Mouse (Mus musculus): ENCODE measurements at regions not wholly inside any gene's neighbourhood (a gene's known extent, or its start where the extent isn't known, plus 50 kb on each side); places are given as distances from the start of the nearest gene placed in this dataset.

DNA sequence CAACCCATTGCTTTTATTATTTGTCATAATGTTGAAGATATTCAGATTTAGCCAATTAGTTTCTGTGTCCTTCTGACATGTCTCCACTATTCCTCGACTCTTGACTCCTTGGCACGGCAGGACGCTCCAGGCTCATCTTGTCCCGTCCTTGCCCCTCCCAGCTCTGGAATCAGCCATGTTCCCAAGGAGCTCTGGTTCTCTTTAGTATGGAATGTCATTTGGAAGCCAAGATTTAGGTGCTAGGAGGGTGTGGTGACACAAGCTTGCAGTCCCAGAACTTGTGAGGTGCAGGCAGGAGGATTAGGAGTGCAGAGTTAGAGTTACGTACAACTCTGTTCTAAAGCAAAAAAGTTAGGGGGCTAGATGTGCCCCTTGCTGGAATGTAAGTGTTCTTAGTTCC, 166.9 kb upstream of the Klf4 start:
- Histone ChIP-seq H3K36me3 (ENCODE audit: control insufficient read depth, insufficient read depth, low read length) (no peaks in the 10 kb centered on the region), H3K4me3 (ENCODE audit: low read depth, low read length) (no peak overlapping the region), H3K27me3 (ENCODE audit: control insufficient read depth, insufficient read depth, low read length) (no peaks in the 10 kb centered on the region), H3K4me1 (ENCODE audit: control insufficient read depth, insufficient read depth, low read length) (no peaks in the 10 kb centered on the region), H3K9me3 (ENCODE audit: control insufficient read depth, low read length) (no peaks in the 10 kb centered on the region), H3K9ac (ENCODE audit: low read length) (no peak overlapping the region), H3K4me2 (ENCODE audit: low read depth) (no peak overlapping the region), H3K27ac (ENCODE audit: low read depth, low read length) (no peak overlapping the region)
- WGBS, result 79% methylated on average over 5 of the region's 5 CpGs
- DNase-seq (ENCODE audit: low spot score) (no peak), ATAC-seq (ENCODE audit: insufficient read depth, low FRiP score, low TSS enrichment) (no peak)

DNA sequence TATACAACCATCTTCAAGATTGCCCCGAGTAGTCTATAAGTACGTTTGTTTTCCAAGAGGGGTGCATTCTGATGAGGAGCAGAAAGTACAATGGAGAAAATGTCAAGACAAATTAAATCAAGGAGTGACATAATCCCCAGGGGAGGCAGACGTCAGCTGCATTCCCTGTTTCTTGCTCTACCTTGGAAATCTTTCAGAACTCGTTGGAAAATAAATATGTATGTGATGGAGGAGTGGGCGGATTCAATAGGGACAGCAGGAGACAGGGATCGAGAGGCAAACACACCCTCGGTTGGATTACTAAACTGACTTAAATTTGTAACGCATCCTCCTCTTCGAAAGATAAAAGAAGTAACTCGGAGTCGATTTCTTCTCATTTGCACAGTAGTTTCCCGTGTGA, 164.8 kb upstream of the Klf4 start:
- Histone ChIP-seq H3K27ac (ENCODE audit: low read depth, low read length) (no peak overlapping the region), H3K4me3 (ENCODE audit: low read depth, low read length) (no peak overlapping the region), H3K4me1 (ENCODE audit: control insufficient read depth, insufficient read depth, low read length) (no peaks in the 10 kb centered on the region), H3K4me2 (ENCODE audit: low read depth) (no peak overlapping the region), H3K36me3 (ENCODE audit: control insufficient read depth, insufficient read depth, low read length) (no peaks in the 10 kb centered on the region), H3K27me3 (ENCODE audit: control insufficient read depth, insufficient read depth, low read length) (no peaks in the 10 kb centered on the region), H3K9me3 (ENCODE audit: control insufficient read depth, low read length) (no peaks in the 10 kb centered on the region), H3K9ac (ENCODE audit: low read length) (no peak overlapping the region)
- no peak for ATAC-seq (ENCODE audit: insufficient read depth, low FRiP score, low TSS enrichment)
- DNase-seq (ENCODE audit: low spot score), result no peak
- WGBS, result 76% methylated on average over 12 of the region's 12 CpGs

DNA sequence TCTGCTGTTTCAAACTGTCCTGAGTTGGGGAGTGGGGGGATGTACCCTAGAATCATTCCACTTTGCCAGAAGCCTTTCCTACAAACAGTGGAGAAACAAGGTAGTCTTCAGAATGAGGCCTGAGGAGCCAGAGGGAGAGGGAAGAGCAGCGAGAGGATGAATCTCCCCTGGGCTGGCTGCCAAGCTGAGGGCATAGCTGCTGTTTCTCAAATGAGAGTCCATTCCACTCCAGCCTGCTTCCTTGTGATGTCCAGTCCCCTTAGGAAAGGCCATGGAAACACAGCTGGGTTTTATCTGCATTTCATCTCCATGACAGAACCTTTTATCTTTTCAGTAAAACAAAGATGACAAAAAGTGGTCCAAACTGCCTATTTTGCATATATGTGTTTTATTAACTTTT, 164.2 kb upstream of the Klf4 start:
- no peak overlapping the region for H3K27ac ChIP-seq (ENCODE audit: low read depth, low read length)
- H3K36me3 ChIP-seq (ENCODE audit: control insufficient read depth, insufficient read depth, low read length), result no peaks in the 10 kb centered on the region
- no peaks in the 10 kb centered on the region for H3K9me3 ChIP-seq (ENCODE audit: control insufficient read depth, low read length)
- H3K27me3 ChIP-seq (ENCODE audit: control insufficient read depth, insufficient read depth, low read length), result no peaks in the 10 kb centered on the region
- no peak for DNase-seq (ENCODE audit: low spot score)
- H3K4me1 ChIP-seq (ENCODE audit: control insufficient read depth, insufficient read depth, low read length), result no peaks in the 10 kb centered on the region
- no peak for ATAC-seq (ENCODE audit: insufficient read depth, low FRiP score, low TSS enrichment)
- no peak overlapping the region for H3K9ac ChIP-seq (ENCODE audit: low read length)
- H3K4me2 ChIP-seq (ENCODE audit: low read depth), result no peak overlapping the region
- H3K4me3 ChIP-seq (ENCODE audit: low read depth, low read length), result no peak overlapping the region
- WGBS, result 69% methylated on average over 1 of the region's 1 CpGs

DNA sequence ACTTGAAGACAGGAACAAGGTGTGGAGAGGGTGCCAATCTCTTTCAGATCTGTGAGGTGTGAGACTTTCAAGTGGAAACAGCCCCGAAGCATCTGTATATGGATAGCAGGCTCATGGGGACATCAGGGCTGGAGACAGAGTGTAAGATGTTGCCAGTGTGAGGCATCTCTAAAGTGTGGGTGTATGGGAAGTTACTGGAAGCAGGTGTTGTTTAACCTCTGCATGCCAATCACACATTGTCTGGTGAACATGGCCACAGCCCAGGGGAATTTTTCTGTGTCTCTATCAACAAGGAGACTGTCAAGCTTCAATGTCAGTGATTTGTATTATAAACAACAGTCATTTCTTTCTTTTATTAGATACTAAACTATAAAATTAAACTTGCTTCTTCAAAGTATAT, 163.0 kb upstream of the Klf4 start:
- WGBS, result 94% methylated on average over 1 of the region's 1 CpGs
- Histone ChIP-seq H3K9ac (ENCODE audit: low read length) (no peak overlapping the region), H3K9me3 (ENCODE audit: control insufficient read depth, low read length) (no peaks in the 10 kb centered on the region), H3K4me1 (ENCODE audit: control insufficient read depth, insufficient read depth, low read length) (no peaks in the 10 kb centered on the region), H3K4me3 (ENCODE audit: low read depth, low read length) (no peak overlapping the region), H3K27ac (ENCODE audit: low read depth, low read length) (no peak overlapping the region), H3K4me2 (ENCODE audit: low read depth) (no peak overlapping the region), H3K36me3 (ENCODE audit: control insufficient read depth, insufficient read depth, low read length) (no peaks in the 10 kb centered on the region), H3K27me3 (ENCODE audit: control insufficient read depth, insufficient read depth, low read length) (no peaks in the 10 kb centered on the region)
- ATAC-seq (ENCODE audit: insufficient read depth, low FRiP score, low TSS enrichment) (no peak), DNase-seq (ENCODE audit: low spot score) (no peak)

DNA sequence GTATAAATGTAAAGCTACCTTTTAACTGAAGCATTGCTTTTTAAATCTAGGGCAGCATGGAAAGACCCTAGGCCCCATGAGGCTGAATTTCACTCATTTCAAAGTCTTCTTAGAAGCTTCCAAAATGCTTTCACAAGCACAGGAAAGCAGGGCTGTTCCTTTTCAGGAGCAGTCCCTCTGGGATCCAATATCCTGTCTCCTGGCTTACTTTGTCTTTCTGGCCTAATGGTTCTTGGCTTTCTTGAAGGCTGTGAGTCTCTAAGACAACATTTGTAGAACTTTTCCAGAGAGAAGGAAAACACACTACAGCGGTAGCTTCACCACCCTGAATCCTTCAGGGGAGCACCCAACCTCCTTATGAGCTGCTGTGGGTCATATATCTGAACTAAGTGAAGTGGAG, 157.2 kb upstream of the Klf4 start:
- H3K36me3 ChIP-seq (ENCODE audit: control insufficient read depth, insufficient read depth, low read length), result no peaks in the 10 kb centered on the region
- no peaks in the 10 kb centered on the region for H3K9me3 ChIP-seq (ENCODE audit: control insufficient read depth, low read length)
- no peak overlapping the region for H3K9ac ChIP-seq (ENCODE audit: low read length)
- H3K27ac ChIP-seq (ENCODE audit: low read depth, low read length), result no peak overlapping the region
- H3K27me3 ChIP-seq (ENCODE audit: control insufficient read depth, insufficient read depth, low read length), result no peaks in the 10 kb centered on the region
- WGBS, result 83% methylated on average over 1 of the region's 1 CpGs
- no peak for ATAC-seq (ENCODE audit: insufficient read depth, low FRiP score, low TSS enrichment)
- DNase-seq (ENCODE audit: low spot score), result no peak
- H3K4me3 ChIP-seq (ENCODE audit: low read depth, low read length), result no peak overlapping the region
- H3K4me2 ChIP-seq (ENCODE audit: low read depth), result no peak overlapping the region
- no peaks in the 10 kb centered on the region for H3K4me1 ChIP-seq (ENCODE audit: control insufficient read depth, insufficient read depth, low read length)

DNA sequence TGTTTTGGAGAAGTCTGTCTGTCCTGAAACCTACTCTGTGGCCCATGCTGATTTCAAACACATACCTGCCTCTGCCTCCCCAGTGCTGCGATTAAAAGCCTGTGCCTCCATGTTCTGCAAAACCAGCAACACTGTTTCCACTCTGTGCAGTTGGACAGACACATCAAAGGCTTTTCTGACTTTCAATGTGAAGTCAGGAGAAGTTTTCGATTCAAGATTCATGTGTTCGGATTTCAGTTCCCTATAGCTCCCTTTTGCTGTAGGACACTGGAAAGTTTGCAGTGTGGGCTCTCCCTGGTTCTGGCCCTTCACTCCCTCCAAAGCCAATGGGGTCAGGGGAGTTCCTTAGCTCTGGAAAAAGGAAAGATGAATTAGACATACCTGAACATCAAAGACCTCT, 154.5 kb upstream of the Klf4 start:
- 94% methylated on average over 3 of the region's 3 CpGs for WGBS
- H3K4me1 ChIP-seq (ENCODE audit: control insufficient read depth, insufficient read depth, low read length), result no peaks in the 10 kb centered on the region
- no peak overlapping the region for H3K27ac ChIP-seq (ENCODE audit: low read depth, low read length)
- no peak overlapping the region for H3K4me3 ChIP-seq (ENCODE audit: low read depth, low read length)
- no peak overlapping the region for H3K4me2 ChIP-seq (ENCODE audit: low read depth)
- H3K36me3 ChIP-seq (ENCODE audit: control insufficient read depth, insufficient read depth, low read length), result no peaks in the 10 kb centered on the region
- no peaks in the 10 kb centered on the region for H3K27me3 ChIP-seq (ENCODE audit: control insufficient read depth, insufficient read depth, low read length)
- DNase-seq (ENCODE audit: low spot score), result no peak
- no peaks in the 10 kb centered on the region for H3K9me3 ChIP-seq (ENCODE audit: control insufficient read depth, low read length)
- no peak for ATAC-seq (ENCODE audit: insufficient read depth, low FRiP score, low TSS enrichment)
- H3K9ac ChIP-seq (ENCODE audit: low read length), result no peak overlapping the region

DNA sequence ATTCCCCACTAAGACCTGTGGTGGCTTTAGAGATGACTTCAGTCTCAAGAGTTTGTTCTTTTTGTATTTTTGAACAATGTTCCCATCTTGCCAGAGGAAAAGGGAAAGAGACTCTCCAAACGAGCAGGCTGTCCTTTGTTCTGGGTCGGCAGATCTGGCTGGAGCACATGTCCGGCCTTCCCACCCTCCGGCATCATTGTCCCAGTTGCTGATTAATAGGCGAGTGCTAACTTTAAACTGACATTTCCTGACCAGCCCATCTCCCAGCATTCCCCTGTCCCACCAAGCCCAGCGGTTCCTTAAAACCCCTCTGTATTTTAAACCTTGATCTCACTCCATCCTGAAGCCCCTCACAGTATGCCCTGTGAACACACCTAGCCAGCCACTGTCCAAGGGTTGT, 140.0 kb upstream of the Klf4 start:
- no peak for ATAC-seq (ENCODE audit: insufficient read depth, low FRiP score, low TSS enrichment)
- Histone ChIP-seq H3K4me3 (ENCODE audit: low read depth, low read length) (no peak overlapping the region), H3K27me3 (ENCODE audit: control insufficient read depth, insufficient read depth, low read length) (no peaks in the 10 kb centered on the region), H3K4me1 (ENCODE audit: control insufficient read depth, insufficient read depth, low read length) (no peaks in the 10 kb centered on the region), H3K27ac (ENCODE audit: low read depth, low read length) (no peak overlapping the region), H3K36me3 (ENCODE audit: control insufficient read depth, insufficient read depth, low read length) (no peaks in the 10 kb centered on the region), H3K9me3 (ENCODE audit: control insufficient read depth, low read length) (no peaks in the 10 kb centered on the region), H3K9ac (ENCODE audit: low read length) (no peak overlapping the region), H3K4me2 (ENCODE audit: low read depth) (no peak overlapping the region)
- DNase-seq (ENCODE audit: low spot score), result no peak
- 67% methylated on average over 6 of the region's 6 CpGs for WGBS

DNA sequence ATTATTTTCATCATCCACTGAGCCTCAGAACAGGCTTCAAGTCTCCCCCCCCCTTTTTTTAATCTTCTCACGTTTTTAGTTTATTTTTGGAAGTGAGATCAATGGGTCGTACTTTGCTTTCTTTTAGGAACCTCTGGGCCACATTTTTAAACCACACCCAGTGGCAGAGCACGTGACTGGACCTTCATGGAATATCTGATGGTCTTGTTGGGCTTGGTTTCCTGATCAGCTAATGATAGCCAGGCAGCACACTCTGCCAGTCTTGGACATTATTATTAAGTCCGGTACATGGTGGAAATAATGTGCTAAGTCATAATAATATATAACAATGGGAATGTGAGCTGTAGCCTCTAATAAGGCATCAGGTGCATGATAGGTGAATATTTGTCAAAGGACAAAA, 138.0 kb upstream of the Klf4 start:
- DNase-seq (ENCODE audit: low spot score) (no peak), ATAC-seq (ENCODE audit: insufficient read depth, low FRiP score, low TSS enrichment) (no peak)
- Histone ChIP-seq H3K27ac (ENCODE audit: low read depth, low read length) (no peak overlapping the region), H3K9ac (ENCODE audit: low read length) (no peak overlapping the region), H3K27me3 (ENCODE audit: control insufficient read depth, insufficient read depth, low read length) (no peaks in the 10 kb centered on the region), H3K9me3 (ENCODE audit: control insufficient read depth, low read length) (no peaks in the 10 kb centered on the region), H3K4me1 (ENCODE audit: control insufficient read depth, insufficient read depth, low read length) (no peaks in the 10 kb centered on the region), H3K4me2 (ENCODE audit: low read depth) (no peak overlapping the region), H3K36me3 (ENCODE audit: control insufficient read depth, insufficient read depth, low read length) (no peaks in the 10 kb centered on the region), H3K4me3 (ENCODE audit: low read depth, low read length) (no peak overlapping the region)
- WGBS, result 83% methylated on average over 4 of the region's 4 CpGs

DNA sequence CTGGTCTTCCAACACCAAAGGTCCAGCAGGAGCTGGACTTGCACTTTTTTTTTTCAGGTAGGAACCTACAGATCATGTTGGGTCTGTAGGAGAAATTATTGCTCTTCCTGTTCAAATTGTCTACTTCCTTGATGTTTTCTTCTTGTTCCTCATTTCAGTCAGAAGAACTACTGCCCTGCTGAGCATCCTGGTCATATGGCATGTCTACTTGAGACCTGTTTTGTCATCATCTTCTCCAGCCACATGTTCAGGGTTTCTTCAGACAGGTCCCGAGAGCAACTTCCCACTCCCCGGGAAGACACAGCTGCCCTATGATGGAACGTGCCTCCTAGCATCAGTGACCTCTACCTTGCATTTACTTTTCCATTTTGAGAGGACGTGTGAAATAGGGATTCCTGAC, 132.6 kb upstream of the Klf4 start:
- H3K9me3 ChIP-seq (ENCODE audit: control insufficient read depth, low read length), result no peaks in the 10 kb centered on the region
- H3K27me3 ChIP-seq (ENCODE audit: control insufficient read depth, insufficient read depth, low read length), result no peaks in the 10 kb centered on the region
- DNase-seq (ENCODE audit: low spot score), result no peak
- H3K36me3 ChIP-seq (ENCODE audit: control insufficient read depth, insufficient read depth, low read length), result no peaks in the 10 kb centered on the region
- 79% methylated on average over 4 of the region's 4 CpGs for WGBS
- no peak overlapping the region for H3K9ac ChIP-seq (ENCODE audit: low read length)
- H3K4me3 ChIP-seq (ENCODE audit: low read depth, low read length), result no peak overlapping the region
- no peak overlapping the region for H3K27ac ChIP-seq (ENCODE audit: low read depth, low read length)
- H3K4me2 ChIP-seq (ENCODE audit: low read depth), result no peak overlapping the region
- H3K4me1 ChIP-seq (ENCODE audit: control insufficient read depth, insufficient read depth, low read length), result no peaks in the 10 kb centered on the region
- no peak for ATAC-seq (ENCODE audit: insufficient read depth, low FRiP score, low TSS enrichment)

Data from neural tube, embryonic 11.5 days (tissue).